Mouse (Mus musculus) common myeloid progenitor, adult 5-6 weeks (primary cell): Measurements from ENCODE around the gene Dmpk. TPM values are rescaled to one million over a fixed set of nuclear protein-coding genes. Genes with fewer than 3 reads are reported as not detected.
"Not testable (repeated sequence)": the region's sequence is repeated elsewhere in the genome, so short reads cannot be mapped to it uniquely, and the experiment has no call there.

Experiments
- ATAC-seq: replicated peaks from 2 replicates; pipeline ENCODE4 v1.8.0; 2016; ENCODE audit warnings: low read depth, mild to moderate bottlenecking, moderate TSS enrichment, inconsistent platforms; ENCODE audit not compliant: poor library complexity, severe bottlenecking
- total RNA-seq: library from RNA; stranded (forward); fragments of 200-1000, 187-1606 nt; gene quantifications from 2 replicates; pipeline ENCODE4 v1.2.3, GENCODE M21; 2017

Gene Dmpk
- total RNA-seq = 0.32 TPM in 1 of 2 replicates, not detected in the other

GRCm38 (mm10) chr7:19083701-19084100 is at the start of gene Dmpk:
Dmpk (plus strand) TSS chr7:19083849.
- no peak for ATAC-seq

DNA sequence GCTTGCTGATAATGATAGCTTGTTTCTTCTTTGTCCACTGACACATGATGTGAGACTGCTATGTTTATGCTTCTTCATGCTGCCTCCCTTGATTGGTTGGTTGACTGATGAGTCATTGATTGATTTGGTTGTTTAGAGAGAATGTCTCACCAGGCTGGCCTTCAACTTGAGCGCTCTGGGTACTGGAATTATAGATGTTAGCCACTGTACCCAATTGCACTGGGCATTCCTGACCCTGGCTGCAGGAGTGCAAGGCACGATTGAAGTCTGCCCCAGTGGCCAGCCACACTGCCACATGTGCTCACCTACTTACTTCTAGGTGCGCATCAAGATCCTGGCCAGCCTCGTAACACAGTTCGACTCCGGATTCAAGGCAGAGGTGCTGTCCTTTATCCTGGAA is 39.0 kb upstream of the Dmpk start:
- ATAC-seq = no peak

DNA sequence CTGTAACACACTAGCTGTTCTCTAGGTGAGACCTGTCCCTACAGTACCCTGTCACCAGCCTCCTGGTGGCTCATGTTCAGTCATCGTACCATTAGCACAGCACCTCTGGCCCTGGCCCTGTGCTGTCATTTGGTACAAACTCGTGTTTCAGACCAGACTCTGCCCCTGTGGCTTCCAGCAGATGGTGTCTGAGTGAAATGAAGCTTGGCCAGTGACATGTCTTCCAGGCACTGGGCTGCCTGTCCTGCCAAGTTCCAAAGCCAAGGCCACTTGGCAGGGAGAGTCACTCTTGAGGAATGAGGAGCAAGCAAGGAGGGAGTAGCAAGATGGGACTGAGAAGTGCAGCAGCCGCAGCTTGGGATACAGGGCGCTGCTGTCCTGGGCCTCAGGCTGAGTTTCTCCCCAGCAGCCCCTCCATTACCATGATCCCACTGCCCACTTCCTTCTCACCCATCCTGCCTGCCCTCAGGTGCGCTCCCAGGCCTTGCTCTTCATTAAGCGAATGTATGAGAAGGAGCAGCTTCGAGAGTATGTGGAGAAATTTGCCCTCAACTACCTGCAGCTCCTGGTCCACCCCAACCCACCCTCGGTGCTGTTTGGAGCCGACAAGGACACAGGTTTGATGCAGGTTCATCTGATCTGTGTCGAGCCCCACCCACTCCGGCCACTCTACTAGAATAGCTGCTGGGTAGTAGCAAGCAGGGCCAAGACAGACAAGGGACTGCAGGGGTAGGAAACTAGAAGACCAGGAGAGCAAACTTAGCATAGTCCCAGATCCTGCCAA is 37.2 kb upstream of the Dmpk start:
- no peak for ATAC-seq

DNA sequence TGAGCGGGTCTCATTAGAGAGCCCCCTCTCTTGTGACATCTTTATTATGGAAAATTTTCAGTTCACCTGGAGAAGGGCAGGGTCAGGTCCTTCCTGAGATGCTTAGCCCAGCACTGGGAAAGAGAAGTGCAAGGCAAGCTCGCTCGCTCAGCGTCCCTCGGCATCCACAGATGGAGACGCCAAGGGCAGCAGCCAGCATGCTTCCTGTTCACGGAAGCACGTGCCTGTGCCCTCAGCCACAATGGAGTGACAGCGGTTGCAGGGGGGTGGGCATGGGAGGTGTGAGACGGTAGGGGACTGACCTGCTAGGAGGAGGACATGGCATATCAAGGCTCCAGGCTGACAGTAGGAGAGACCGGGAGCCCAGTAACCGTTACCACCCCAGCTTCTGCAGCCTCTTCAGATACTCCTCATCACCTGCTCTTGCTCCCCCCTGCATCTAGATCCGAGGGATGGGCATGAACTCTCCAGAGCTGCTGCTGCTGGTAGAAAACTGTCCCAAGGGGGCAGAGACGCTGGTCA is 35.6 kb upstream of the Dmpk start:
- peak; percentile 47; the same call in 1 of the 2 replicates for ATAC-seq

DNA sequence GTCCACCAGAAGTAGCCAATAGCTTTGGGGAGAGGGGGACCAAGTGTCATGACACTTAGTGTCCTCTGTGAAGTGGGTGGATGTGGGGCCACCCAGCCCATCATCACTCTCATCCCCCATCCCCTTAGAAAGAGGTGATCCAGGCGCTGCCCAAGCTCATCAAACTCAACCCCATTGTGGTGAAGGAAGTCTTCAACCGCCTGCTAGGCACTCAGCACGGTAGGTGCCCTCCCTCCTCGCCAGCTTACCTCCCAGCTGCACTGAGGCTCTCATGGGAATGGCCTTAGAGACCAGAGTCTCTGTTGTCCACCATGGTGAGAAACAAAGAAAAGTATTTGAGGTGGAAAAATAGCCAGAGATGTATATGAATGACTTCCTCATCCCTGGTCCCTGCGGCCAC is 34.4 kb upstream of the Dmpk start:
- ATAC-seq = no peak

DNA sequence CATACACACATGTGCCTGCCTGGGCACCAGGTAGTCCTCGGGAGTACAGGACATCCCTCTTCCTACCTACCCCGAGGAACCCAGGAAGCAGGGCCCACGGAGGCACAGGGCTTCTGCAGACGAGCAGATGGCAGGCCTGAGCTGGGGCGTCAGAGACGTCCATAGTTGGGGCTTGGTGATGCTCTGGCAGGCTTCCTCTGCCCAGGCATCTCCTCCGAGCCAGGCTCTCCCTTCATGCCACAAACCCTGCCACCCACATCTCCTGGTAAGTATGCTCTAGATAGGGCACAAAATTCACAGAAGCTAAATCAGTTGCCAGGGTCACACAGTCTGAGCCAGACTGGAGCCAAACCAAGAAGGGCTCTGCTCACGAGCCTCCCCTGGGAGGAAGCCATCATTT is 33.5 kb upstream of the Dmpk start:
- no peak for ATAC-seq

GRCm38 (mm10) chr7:19051161-19051560 is 32.5 kb upstream of the Dmpk start:
- ATAC-seq = no peak

GRCm38 (mm10) chr7:19052345-19053135 is 31.1 kb upstream of the Dmpk start:
- ATAC-seq = no peak

GRCm38 (mm10) chr7:19053136-19053532 is 30.5 kb upstream of the Dmpk start:
- no peak for ATAC-seq

GRCm38 (mm10) chr7:19054047-19054776 is 29.4 kb upstream of the Dmpk start, which contains the start of gene Rsph6a:
Rsph6a (plus strand) TSS chr7:19054690.
- peak; percentile 52 for ATAC-seq

- no peak for ATAC-seq
These were observed 28.9 kb upstream of the Dmpk start for GRCm38 (mm10) chr7:19054777-19055076.

GRCm38 (mm10) chr7:19055108-19055507 is 28.5 kb upstream of the Dmpk start:
- ATAC-seq = no peak

- no peak for ATAC-seq
These were observed 26.2 kb upstream of the Dmpk start for GRCm38 (mm10) chr7:19057405-19057804.

DNA sequence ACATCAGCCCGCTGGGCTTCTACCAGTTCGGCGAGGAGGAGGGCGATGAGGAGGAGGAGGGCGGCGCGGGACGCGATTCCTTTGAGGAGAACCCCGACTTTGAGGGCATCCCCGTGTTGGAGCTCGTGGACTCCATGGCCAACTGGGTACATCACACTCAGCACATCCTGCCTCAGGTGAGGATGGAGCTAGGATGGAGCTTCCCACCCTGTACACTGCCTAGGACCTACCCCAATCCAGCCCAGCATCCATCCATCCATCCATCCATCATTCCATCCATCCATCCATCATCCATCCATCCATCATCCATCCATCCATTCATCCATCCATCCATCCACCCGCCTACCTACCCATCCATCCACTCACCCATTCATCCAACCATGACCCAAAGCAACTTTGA is 17.8 kb upstream of the Dmpk start:
- ATAC-seq = no peak

DNA sequence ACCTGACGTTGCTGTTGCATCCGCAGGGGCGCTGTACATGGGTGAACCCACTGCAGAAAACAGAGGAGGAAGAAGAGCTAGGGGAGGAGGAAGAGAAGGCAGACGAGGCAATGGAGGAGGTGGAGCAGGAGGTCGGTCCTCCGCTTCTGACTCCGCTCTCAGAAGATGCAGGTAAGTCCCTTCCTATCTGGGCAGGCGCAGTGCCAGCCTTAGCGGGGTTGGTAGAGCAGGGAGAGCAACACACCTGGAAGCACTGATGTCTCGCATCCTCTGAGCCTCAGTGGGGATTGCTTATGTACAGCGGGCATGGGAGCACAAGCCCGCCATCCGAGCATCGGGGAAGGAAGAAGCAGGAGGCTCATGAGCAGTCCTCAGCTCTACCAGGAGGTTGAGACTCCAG is 16.6 kb upstream of the Dmpk start:
- ATAC-seq = no peak

GRCm38 (mm10) chr7:19067935-19068334 is 15.7 kb upstream of the Dmpk start:
- no peak for ATAC-seq

- ATAC-seq = peak; percentile 62
These were observed 14.9 kb upstream of the Dmpk start for GRCm38 (mm10) chr7:19068707-19069106.

DNA sequence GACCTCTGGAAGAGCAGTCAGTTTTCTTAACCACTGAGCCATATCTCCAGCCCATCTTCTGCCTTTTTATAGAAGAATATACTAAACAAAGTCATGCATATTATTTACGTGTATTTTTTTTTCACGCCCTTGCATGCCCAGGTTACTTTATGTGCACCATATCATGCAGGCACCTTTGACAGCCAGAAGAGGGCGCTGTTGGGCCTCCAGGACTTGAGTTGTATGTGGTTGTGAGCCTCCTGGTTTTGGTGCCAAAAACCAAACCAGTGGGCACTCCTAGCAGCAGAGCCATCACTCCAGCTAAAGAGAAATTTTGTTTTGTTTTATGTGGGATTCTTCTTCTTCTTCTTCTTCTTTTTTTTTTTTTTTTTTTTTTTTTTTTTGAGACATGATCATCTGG is 14.1 kb upstream of the Dmpk start:
- 0 out of 2 replicates have a peak, but pooled peaks have one; percentile 37 for ATAC-seq

DNA sequence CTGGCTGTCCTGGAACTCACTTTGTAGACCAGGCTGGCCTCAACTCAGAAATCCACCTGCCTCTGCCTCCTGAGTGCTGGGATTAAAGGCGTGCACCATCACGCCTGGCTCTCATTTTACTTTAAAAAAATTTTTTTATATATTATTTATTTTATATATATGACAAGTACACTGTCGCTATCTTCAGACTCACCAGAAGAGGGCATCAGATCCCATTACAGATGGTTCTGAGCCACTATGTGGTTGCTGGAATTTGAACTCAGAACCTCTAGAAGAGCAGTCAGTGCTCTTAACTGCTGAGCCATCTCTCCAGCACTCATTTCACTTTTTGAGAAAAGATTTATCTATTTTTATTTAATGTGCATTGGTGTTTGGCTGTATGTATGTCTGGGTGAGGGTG is 12.6 kb upstream of the Dmpk start:
- ATAC-seq = not testable (repeated sequence)

DNA sequence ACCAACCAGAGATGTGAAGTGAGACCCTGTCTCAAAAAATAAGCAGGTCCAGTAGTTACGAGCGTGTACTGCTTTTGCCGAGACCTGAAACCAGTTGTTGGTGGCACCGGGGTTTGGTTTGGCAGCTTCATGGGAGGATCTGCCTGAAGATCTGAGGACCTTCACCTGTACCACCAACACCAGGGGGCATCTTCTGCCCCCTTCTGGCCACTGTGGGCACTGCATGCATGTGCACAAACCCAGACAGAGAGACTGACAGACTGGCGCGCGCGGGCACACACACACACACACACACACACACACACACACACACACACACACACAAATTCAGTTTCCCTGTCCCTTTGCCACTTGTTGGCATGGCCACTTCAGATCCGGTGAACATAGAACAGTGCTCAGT is 10.1 kb upstream of the Dmpk start:
- no peak for ATAC-seq

- ATAC-seq = no peak
These were observed 9.2 kb upstream of the Dmpk start for GRCm38 (mm10) chr7:19074494-19074893.
